Mouse (Mus musculus) myocyte (in vitro differentiated cells): ENCODE measurements at regions not wholly inside any gene's neighbourhood (a gene's known extent, or its start where the extent isn't known, plus 50 kb on each side); places are given as distances from the start of the nearest gene placed in this dataset.

Experiments
- CEBPB ChIP-seq: IDR thresholded peaks from 2 replicates; pipeline ENCODE4 v1.6.1; 2011; ENCODE audit warnings: mild to moderate bottlenecking, moderate library complexity; ENCODE audit not compliant: poor library complexity, insufficient read depth, severe bottlenecking
- E2F4 ChIP-seq: IDR thresholded peaks from one replicate; pipeline ENCODE4 v1.6.1; 2011; ENCODE audit warnings: mild to moderate bottlenecking, control low read depth, moderate library complexity; ENCODE audit not compliant: insufficient read depth
- MAX ChIP-seq: IDR thresholded peaks from one replicate; pipeline ENCODE4 v1.6.1; 2011; ENCODE audit warnings: low read depth, mild to moderate bottlenecking, control low read depth
- MYOD1 ChIP-seq, 3 experiments: IDR thresholded peaks; one replicate each; pipeline ENCODE4 v1.6.1; 2011; ENCODE audit warnings: control low read depth in 2 of 3, low read depth in 2 of 3, mild to moderate bottlenecking in 2 of 3, moderate library complexity in 1 of 3; ENCODE audit not compliant: insufficient read length in 2 of 3, control insufficient read depth in 1 of 3
- POLR2A ChIP-seq: IDR thresholded peaks from one replicate; pipeline ENCODE4 v1.6.1; 2011; ENCODE audit warnings: low read depth, mild to moderate bottlenecking, control low read depth, moderate library complexity; ENCODE audit not compliant: insufficient read length
- POLR2AphosphoS2 ChIP-seq: IDR thresholded peaks from one replicate; pipeline ENCODE4 v1.6.1; 2011; ENCODE audit warnings: low read depth, control low read depth; ENCODE audit not compliant: insufficient read length

- TF ChIP-seq MYOD1 (IDR thresholded peaks at IDR 0.05; ENCODE audit: control insufficient read depth in 1 of 3, insufficient read length in 2 of 3, low read depth in 2 of 3) (no peak), CEBPB (no peak), POLR2A (no peak), MAX (no peak), POLR2AphosphoS2 (no peak), E2F4 (no peak)
Observed at GRCm38 (mm10) chr4:131443518-131443917, 394.6 kb downstream of the Ptpru start.
